Mouse (Mus musculus) liver, postnatal 0 days (tissue): ENCODE measurements around the gene Siae. TPM values are rescaled to one million over a fixed set of nuclear protein-coding genes. Genes with fewer than 3 reads are reported as not detected.

Experiments
- ATAC-seq: fragments of 200-750 bp; cut with Nextera tagmentation; 2 replicates; pipeline ENCODE4 v1.8.0; 2017; ENCODE audit warnings: mild to moderate bottlenecking, moderate library complexity
- DNase-seq: peaks from one replicate; pipeline ENCODE4 v3.0.0-alpha.2; 2016
- H3K27ac ChIP-seq: fragments of 300-500 bp; sonication (generic); 2 replicates; pipeline ENCODE4 v1.5.1; 2014; ENCODE audit warnings: antibody characterized with exemption, moderate library complexity, mild to moderate bottlenecking, low read depth
- H3K27me3 ChIP-seq: fragments of 300-500 bp; sonication (generic); 2 replicates; pipeline ENCODE4 v1.6.1; 2014; ENCODE audit warnings: low read length, control low read depth, mixed read lengths; ENCODE audit not compliant: insufficient read depth
- H3K36me3 ChIP-seq: fragments of 300-500 bp; sonication (generic); replicated peaks from 2 replicates; pipeline ENCODE4 v1.6.1; 2014; ENCODE audit warnings: mild to moderate bottlenecking, control low read depth, low read length, moderate library complexity, mixed read lengths; ENCODE audit not compliant: insufficient read depth
- H3K4me1 ChIP-seq: fragments of 300-500 bp; sonication (generic); 2 replicates; pipeline ENCODE4 v1.6.1; 2014; ENCODE audit warnings: antibody characterized with exemption, mild to moderate bottlenecking, control low read depth; ENCODE audit not compliant: insufficient read depth
- H3K4me2 ChIP-seq: fragments of 300-500 bp; sonication (generic); 2 replicates; pipeline ENCODE4 v1.6.1; 2014; ENCODE audit warnings: low read depth, mild to moderate bottlenecking, low read length, moderate library complexity, mixed read lengths
- H3K4me3 ChIP-seq: fragments of 300-500 bp; sonication (generic); 2 replicates; pipeline ENCODE4 v1.5.1; 2014; ENCODE audit warnings: low read depth, low read length
- H3K9ac ChIP-seq: fragments of 300-500 bp; sonication (generic); replicated peaks from 2 replicates; pipeline ENCODE4 v1.6.1; 2014; ENCODE audit warnings: mild to moderate bottlenecking, moderate library complexity
- H3K9me3 ChIP-seq: fragments of 300-500 bp; sonication (generic); 2 replicates; pipeline ENCODE4 v1.6.1; 2016; ENCODE audit warnings: mild to moderate bottlenecking, control low read depth, low read length, mixed read lengths
- CTCF ChIP-seq: sonication (generic); IDR thresholded peaks from 2 replicates; pipeline ENCODE4 v1.5.1; 2016; ENCODE audit warnings: antibody characterized with exemption, low read depth
- EP300 ChIP-seq: IDR thresholded peaks from 2 replicates; pipeline ENCODE4 v1.6.1; 2016; ENCODE audit warnings: antibody characterized with exemption, low read depth, mild to moderate bottlenecking
- WGBS: fragments of 180-500 bp; shearing (Covaris S2); extraction: QIAGEN DNeasy Blood & Tissue Kit; methylation state at CpG from one replicate; pipeline ENCODE4 v1.1.7; 2014; ENCODE audit not compliant: insufficient replicate concordance; 5-methylcytosine and 5-hydroxymethylcytosine counted together
- polyA plus RNA-seq: library from polyadenylated mRNA; unstranded; fragments of >200 nt; fragmentation: Nextera tagmentation; extraction: Ambion mirVana; gene quantifications from 2 replicates; pipeline ENCODE4 v1.2.1, GENCODE M21; 2015

The Siae gene
- polyA plus RNA-seq, 1 experiment from 2014 or later = 5.2 TPM

- no peak overlapping the region for H3K27ac ChIP-seq
- no peaks in the 10 kb centered on the region for H3K9me3 ChIP-seq
- H3K36me3 ChIP-seq = no peaks in the 10 kb centered on the region
- WGBS = 23% methylated on average over 15 of the region's 15 CpGs
- no peak overlapping the region for H3K4me3 ChIP-seq
- no peaks in the 10 kb centered on the region for H3K27me3 ChIP-seq
- peak overlapping the region; percentile 61 for H3K4me2 ChIP-seq
- DNase-seq = peak; percentile 45
- no peak overlapping the region for H3K9ac ChIP-seq
- no peak for TF ChIP-seq CTCF
- TF ChIP-seq EP300 = no peak
- H3K4me1 ChIP-seq = peaks cover 34% of the 10 kb centered on the region
- ATAC-seq = peak; percentile 60
These were observed 12.6 kb downstream of the Siae start for GRCm38 (mm10) chr9:37567892-37568604.

GRCm38 (mm10) chr9:37568605-37569214 lies 13.2 kb downstream of the Siae start:
- no peak overlapping the region for H3K9ac ChIP-seq
- peak overlapping the region; percentile 61 for H3K4me2 ChIP-seq
- H3K4me3 ChIP-seq = no peak overlapping the region
- 36% methylated on average over 4 of the region's 4 CpGs for WGBS
- peaks cover 34% of the 10 kb centered on the region for H3K4me1 ChIP-seq
- DNase-seq (no peak), ATAC-seq (peak; percentile 13; the same call in 1 of the 2 replicates)
- no peaks in the 10 kb centered on the region for H3K9me3 ChIP-seq
- H3K27me3 ChIP-seq = no peaks in the 10 kb centered on the region
- no peak overlapping the region for H3K27ac ChIP-seq
- TF ChIP-seq EP300 (no peak), CTCF (no peak)
- no peaks in the 10 kb centered on the region for H3K36me3 ChIP-seq

- no peak for DNase-seq
- 46% methylated on average over 2 of the region's 2 CpGs for WGBS
- no peak for ATAC-seq
- no peaks in the 10 kb centered on the region for H3K9me3 ChIP-seq
- H3K9ac ChIP-seq = no peak overlapping the region
- no peak overlapping the region for H3K4me2 ChIP-seq
- no peak overlapping the region for H3K27ac ChIP-seq
- H3K4me3 ChIP-seq = no peak overlapping the region
- H3K27me3 ChIP-seq = no peaks in the 10 kb centered on the region
- H3K4me1 ChIP-seq = peaks cover 31% of the 10 kb centered on the region
- TF ChIP-seq CTCF (no peak), EP300 (peak; percentile 15; the same call in 1 of the 2 replicates)
- H3K36me3 ChIP-seq = no peaks in the 10 kb centered on the region
These were observed 13.8 kb downstream of the Siae start for GRCm38 (mm10) chr9:37569231-37569835.

GRCm38 (mm10) chr9:37572204-37572876 lies 16.8 kb downstream of the Siae start:
- ATAC-seq = no peak
- Histone ChIP-seq H3K9me3 (no peaks in the 10 kb centered on the region), H3K4me3 (no peak overlapping the region), H3K36me3 (no peaks in the 10 kb centered on the region), H3K27ac (no peak overlapping the region), H3K4me1 (peaks cover 36% of the 10 kb centered on the region), H3K9ac (no peak overlapping the region), H3K4me2 (no peak overlapping the region), H3K27me3 (no peaks in the 10 kb centered on the region)
- peak; percentile 44 for TF ChIP-seq EP300
- no peak for TF ChIP-seq CTCF
- no peak for DNase-seq
- 34% methylated on average over 3 of the region's 3 CpGs for WGBS

- 0 out of 2 replicates have a peak, but pooled peaks cover 10% of the 10 kb centered on the region for H3K4me1 ChIP-seq
- ATAC-seq = peak; percentile 43
- no peaks in the 10 kb centered on the region for H3K9me3 ChIP-seq
- peak overlapping the region; percentile 32; the same call in 1 of the 2 replicates for H3K4me2 ChIP-seq
- 20% methylated on average over 14 of the region's 14 CpGs for WGBS
- H3K27ac ChIP-seq = no peak overlapping the region
- H3K36me3 ChIP-seq = no peaks in the 10 kb centered on the region
- H3K9ac ChIP-seq = no peak overlapping the region; the same call in 1 of the 2 replicates
- peak; percentile 58 for DNase-seq
- no peaks in the 10 kb centered on the region for H3K27me3 ChIP-seq
- TF ChIP-seq CTCF (peak; percentile 16; the same call in 1 of the 2 replicates), EP300 (no peak)
- H3K4me3 ChIP-seq = no peak overlapping the region
These were observed 21.0 kb downstream of the Siae start for GRCm38 (mm10) chr9:37576436-37576930.

- Histone ChIP-seq H3K27ac (no peak overlapping the region), H3K36me3 (no peaks in the 10 kb centered on the region), H3K9me3 (no peaks in the 10 kb centered on the region), H3K27me3 (no peaks in the 10 kb centered on the region), H3K9ac (no peak overlapping the region), H3K4me3 (no peak overlapping the region), H3K4me1 (no peaks in the 10 kb centered on the region), H3K4me2 (no peak overlapping the region)
- ATAC-seq (no peak), DNase-seq (no peak)
- 69% methylated on average over 5 of the region's 5 CpGs for WGBS
- TF ChIP-seq EP300 (no peak), CTCF (no peak)
These were observed 28.1 kb downstream of the Siae start for GRCm38 (mm10) chr9:37583594-37583993.
